Mouse (Mus musculus) frontal cortex, postnatal 36 days (tissue): ENCODE results near the gene Tsacc.
A peak's percentile ranks its signal among the peaks of the same experiment; 100 is the strongest.
"Not testable (repeated sequence)": the region's sequence is repeated elsewhere in the genome, so short reads cannot be mapped to it uniquely, and the experiment has no call there.

ENCODE experiments used
- DNase-seq, 2 experiments: peaks; one replicate each; pipeline ENCODE4 v3.0.0; 2022; ENCODE audit warnings: low spot score in 2 of 2

The Tsacc gene

DNA sequence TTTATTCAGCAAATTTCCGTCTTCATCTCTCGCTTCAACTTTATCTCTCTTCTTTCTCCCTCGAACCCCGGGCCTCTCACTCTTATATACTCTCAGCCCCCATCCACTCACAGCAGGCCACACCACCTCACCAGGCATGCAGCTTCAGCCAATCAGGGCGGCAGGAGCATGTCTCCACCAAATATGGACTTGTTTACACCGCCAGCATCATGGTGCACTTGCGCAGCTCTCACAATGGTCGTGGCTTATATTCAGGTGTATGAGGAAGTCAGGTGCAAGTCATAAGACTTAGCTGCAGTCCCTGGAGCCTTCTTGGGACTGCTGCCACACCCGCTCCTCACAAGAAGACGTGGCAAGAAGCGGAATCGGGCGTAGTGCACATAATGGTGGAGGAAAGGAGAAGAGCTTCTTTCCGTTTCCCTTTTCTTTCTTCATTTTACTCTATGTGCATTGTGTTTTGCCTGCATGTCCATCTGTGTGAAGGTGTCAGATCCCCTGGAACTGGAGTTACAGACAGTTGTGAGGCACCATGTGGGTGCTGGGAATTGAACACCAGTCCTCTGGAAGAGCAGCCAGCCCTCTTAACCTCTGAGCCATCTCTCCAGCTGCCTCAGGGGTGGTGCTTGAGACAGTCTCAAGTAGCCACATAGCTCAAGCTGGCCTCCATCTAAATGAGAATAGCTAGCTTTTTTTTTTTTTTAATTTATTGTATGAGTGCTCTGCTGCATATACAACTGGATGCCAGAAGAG lies 11.8 kb downstream of the Tsacc start:
- not testable (repeated sequence) for DNase-seq

DNA sequence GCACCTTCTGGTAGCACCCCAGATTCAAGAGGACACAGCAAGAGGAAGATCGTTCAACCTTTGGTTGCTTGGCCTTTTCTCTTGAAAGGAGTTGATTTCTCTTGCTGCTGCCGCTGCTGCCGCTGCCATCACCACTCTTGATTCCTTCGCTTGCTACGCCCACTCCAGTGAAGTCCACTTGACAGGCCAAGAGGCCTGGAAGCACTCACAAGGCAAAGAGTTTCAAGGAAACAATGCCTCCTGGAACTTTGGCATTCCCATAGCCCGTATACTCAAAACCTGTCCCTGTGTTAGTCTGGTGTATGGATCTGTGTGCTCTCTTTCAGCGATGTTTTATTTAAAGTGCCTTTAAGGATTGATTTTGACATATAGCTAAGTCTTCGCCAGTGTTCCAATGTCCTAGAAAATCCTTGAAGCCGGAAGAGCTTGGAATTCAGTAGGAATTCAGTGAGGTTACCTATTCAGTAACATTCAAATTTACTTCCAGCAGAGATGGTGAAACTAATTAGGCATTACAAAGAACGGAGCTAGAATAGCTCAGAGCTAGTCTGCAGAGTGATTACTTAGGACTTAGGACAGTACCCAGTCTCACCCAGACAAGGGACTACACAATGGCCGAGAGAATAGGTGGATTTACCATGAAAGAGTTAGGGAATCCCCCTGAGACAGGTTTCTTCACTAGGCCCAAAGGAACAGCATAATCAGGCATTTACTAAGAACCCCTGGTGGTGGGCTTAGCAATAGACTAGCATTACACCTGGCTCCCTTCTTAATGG lies 15.5 kb downstream of the Tsacc start:
- DNase-seq: not testable (repeated sequence)

DNA sequence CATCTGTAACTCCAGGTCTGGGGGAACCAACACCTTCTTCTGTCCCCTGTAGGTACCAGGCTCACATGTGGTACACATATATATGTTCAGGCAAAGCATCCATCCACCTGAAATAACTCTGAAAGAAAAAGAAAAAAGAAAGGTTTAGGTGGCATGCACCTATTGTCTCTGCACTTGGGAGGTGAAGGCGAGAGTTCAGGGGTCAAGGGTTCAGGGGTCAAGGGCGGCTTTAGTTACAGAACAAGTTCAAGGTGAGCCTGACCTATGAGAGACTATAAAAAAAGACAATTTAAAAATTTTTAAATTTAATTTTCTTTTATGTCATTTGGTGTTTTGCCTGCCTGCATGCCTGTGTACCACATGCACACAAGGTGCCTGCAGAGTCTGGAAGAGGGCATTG lies 16.8 kb downstream of the Tsacc start:
- DNase-seq: no peak

DNA sequence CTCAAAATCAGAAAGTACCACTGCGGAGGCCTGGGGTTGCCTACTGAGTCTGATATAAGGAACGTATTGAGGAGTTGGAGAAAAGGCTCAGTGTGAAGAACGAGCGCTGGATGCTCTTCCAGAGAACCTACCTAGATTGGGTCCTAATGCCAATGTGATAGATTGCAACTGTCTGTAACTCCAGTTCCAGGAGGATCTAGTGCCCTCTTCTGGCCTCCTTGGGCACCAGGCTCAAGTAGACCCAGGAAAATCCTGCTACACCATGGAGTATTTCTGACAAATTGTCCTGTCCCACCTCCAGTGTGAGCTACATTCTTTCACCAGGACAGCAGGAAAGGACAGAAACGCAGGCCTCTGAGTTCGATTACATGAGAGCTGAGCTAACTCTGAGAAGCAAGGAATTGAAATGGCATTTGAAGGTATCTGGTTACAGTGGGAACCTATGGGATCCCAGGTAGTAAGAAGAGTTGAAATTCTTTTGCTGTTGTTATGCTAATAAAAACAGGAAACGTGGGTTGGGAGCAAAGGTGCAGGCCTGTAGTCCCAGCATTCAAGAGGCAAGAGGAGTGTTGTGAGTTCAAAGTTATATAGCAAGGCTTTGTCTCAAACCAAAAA lies 20.2 kb downstream of the Tsacc start:
- DNase-seq: peak in 1 of 2 experiments; percentile 57

DNA sequence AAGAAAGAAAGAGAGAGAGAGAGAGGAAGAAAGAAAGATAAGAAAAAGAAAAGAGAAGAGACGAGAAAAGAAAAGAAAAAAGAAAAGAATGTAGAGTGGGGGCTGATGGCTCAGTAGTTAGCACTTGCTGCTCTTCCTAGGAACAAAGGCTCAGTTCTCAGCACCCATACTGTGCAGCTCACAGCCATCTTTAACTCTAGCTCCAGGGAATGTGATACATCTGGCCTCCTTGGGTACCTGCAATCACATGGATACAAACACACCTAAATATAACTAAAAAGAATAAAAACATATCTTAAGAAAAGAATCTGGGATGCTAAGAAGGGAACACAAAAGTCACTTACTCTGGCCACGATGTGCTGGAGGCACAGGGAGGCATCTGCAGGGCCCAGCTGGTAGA lies 20.7 kb downstream of the Tsacc start:
- DNase-seq: no peak

DNA sequence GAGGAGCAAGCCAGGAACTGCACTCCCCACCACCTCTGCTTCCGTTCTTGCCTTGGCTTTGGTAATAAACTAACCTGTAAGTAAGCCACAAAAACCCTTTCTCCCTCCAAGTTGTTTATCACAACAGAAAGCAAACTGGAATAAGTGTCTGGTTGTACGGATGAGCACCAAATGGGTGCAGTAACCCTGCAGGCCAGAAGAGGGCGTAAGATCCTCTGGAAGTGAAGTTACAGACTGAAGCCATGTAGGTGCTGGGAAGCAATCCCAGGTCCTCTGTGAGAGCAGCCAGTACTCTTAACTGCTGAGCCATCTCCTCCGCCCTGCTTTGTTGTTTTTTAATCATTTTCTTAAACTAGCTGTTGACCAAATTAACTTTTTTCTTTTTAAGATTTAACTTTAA lies 22.8 kb downstream of the Tsacc start:
- no peak for DNase-seq

DNA sequence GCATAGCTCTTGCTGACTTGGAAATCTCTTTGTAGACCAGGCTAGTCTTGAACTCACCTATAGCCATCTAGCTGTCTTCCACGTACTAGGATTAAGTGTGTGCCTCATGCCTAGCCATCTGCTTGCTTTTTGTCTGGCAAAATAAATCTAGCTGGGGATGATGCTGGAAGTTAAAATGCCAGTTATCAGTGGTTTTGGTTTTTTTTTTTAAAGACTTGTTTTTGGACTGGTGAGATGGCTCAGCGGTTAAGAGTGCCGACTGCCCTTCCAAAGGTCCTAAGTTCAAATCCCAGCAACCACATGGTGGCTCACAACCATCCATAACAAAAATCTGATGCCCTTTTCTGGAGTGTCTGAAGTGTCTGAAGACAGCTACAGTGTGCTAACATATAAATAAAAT lies 24.9 kb downstream of the Tsacc start:
- DNase-seq: no peak

DNA sequence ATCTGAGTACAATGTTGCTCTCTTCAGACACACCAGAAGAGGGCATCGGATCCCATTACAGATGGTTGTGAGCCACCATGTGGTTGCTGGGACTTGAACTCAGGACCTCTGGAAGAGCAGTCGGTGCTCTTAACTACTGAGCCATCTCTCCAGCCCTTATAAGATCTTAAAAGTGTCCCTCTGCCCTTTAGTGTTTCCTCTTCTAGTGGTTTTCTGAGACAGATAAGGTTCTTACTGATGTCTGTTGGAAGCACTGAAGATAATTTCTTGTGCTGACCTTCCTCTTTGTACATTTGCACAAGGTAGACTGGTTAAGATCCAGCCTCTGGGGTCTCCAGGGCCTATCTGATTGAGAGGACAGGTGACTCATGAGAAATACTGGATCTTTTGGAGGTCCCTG lies 25.5 kb downstream of the Tsacc start:
- not testable (repeated sequence) for DNase-seq

DNA sequence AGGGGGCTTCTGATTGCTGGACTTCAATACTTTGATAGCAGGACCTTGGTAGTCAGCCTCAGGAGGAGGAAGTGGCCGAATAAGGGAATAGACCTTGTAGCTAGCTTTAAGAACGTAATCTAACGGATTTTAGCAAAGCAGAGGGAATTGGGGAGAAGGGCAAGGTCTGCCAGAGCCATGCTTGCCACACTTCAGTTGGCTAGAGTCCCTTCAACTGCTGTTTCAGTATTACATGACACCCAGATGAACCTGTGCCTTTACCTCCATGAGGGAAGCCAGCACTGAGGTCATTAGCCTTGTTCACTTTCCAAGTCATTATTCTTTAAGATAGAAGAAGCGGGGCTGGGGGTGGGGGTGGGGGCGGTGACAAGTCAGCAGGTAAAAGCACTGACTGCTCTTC lies 27.8 kb downstream of the Tsacc start:
- no peak for DNase-seq

DNA sequence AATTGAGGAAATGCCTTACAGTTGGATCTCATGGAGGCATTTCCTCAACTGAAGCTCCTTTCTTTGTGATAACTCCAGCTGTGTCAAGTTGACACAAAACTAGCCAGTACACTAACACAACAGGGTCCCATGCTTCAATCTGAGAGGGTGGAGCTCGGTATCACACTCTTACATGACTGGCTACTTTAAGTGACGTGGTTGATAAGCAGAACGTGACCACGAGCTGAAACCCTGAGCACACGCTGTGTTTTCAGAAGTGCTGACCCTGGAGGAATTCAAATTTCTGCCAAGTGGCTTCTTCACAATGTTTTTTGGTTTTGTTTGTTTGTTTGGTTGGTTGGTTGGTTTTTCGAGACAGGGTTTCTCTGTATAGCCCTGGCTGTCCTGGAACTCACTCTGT lies 28.8 kb downstream of the Tsacc start:
- DNase-seq: not testable (repeated sequence)

DNA sequence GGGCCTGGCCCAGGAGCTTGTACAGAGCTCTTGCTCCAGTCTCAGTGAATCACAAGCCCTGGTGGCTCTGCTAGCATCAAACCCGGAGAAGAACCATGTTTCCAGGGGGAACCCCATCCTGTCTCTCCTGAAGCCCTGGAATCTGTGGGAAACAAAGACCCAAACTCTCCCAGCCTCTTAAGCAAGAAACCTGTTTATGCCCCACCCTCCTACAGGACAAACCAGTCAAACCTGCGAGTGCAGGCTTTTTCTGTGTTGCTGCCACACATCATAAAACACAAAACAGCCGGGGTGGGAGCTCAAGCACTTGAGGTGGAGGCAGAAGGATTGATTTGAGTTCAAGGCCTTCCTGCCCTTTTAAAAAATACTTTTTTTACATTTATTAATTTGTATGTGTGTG lies 34.5 kb downstream of the Tsacc start:
- DNase-seq: no peak

DNA sequence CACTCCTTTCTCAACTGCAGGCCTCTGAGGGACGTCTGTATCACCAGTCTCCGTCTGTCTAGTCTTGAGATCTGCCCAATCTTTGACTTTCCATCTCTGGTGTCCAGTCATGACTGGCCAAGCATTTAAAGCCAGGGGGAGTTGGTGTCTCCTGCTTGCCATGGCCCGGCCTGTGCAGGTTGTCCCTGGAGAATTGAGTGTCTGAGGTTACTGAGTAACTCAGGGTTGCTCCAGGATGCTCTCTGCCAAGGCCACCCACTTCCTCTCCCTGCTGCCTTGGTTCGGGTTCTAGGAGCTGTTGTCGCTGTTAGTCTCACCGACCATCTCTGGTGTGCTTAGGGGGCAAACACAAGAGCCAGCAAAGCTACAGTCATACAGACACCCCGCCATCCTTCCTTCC lies 40.4 kb downstream of the Tsacc start:
- no peak for DNase-seq

DNA sequence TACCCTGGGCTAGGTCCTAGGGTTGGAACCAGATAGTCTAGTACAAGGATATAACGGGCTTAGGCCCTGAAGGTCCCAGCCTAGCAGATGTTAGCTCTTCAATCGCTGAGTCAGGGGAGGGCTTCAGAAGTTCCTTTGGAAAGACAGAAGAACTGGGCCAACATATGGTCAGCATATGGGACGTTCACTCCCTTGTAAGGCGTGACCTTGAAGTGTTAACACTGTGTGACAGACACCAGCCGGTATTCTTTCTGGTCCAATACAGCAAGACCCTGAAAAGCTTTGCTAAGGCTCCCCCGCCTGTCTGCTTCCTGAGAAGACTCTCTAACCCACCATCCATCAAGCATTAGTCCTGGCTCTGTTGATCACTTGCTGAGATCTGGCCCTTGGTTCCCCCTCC lies 40.8 kb downstream of the Tsacc start:
- DNase-seq: no peak

DNA sequence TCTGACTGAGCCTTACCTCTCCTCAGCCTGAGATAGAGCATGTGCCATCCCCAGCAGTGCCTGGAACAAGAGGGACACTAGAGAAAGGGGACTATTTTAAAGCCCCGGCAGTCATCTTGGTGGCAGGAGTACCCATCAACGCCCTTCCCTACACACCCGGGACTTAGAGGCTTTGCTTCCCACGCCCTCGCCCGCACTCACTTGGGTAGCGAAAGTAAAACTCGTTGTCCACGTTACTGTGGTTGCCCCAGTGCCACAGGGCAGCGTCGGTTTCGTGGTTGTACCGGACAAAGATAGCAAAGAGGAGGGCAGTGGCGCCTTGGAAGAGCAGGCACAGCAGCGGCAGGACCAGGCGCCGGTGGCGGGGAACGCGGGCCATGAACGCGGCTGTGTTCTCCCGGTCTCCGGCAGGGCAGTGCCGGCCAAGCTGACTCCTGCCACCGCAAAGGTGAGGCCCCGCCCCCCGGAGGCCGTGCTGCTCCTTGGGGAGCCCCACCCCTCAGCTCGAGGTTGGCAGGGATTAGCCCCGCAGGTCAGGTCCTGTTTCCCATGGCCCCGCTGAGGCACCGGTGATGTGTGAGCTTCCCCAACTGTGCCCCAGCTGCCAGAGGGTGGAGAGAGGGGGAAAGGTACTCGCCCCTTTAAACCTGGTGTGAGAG lies 42.4 kb downstream of the Tsacc start, which contains the start of gene Rhbg:
Rhbg (minus strand) TSS at position 442 of the 659 bp plus-strand sequence.
- no peak for DNase-seq

DNA sequence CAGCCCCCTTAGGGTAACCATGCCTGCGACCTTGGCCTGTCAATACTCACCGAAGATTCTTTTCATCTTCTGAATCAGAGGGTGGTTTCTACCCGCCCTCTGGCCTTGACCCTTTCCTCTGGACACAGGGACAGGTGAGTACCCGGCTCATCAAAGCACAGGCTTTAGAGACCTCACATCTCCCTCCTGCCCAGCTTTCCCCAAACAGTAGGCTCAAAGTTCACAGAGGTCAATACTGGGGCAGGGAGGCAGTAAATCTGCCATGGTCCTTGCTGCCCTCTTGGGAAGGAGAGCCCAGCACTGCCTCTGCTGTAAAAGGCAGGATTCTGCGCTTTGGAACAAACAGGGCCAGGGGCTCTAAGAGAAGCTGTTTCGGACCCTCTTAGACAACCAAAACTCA lies 44.1 kb downstream of the Tsacc start:
- DNase-seq: no peak

DNA sequence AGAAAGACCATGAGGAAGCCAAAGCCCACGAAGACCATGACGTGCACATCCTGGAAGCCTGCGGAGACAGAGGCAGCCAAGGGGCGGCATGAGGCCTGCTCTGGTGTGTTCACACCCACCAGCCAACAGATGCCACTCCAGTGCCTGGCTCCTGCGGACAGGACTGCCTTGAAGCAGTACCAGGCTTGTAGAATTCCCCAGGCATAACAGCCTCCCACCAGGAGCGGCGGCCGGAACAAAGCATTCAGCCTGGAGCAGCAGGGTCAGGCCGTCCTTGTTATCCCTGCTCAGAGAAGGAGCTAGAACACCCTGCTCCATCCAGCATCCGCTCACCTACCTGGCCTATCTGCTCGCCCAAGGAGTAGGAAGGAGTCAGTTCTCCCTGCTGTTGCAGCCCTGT lies 48.4 kb downstream of the Tsacc start:
- no peak for DNase-seq

DNA sequence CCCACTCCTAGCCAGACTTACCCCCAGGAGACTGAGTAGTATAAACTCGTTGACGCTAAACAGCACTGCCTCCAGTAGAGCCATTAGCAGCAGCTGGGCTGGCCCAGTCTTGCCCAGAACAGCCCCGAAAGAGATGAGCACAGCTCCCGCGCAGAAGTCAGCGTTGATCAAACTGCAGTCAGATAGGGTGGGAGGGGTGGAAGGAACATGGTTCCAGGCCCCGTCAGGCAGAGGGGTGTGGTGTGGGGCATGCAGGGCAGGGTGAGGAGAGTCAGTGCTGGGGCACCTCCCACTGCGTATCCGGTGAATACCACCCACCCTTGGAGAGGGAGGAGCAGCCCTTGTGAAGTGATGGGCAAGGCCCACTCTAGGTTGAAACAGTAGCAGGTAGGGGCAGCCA lies 49.1 kb downstream of the Tsacc start:
- no peak for DNase-seq

DNA sequence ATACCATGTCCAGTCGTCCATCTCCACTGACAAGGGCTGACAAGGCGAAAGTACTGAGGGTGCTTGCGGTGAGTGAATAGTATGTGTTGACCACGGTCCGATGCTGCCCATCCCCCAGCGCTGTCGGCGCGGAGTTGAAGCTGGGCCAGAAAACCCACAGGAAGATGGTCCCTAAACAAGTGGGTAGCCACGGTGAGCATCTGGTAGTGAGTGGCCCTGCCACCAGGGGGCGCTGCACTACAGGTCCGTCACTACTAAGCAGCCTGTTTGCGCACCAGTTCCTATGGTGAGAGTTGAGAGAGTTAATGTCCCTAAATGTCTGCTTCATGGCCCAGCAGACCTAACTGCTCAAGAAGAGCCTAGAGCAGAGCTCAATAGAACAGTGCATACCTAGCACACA lies 51.0 kb downstream of the Tsacc start:
- DNase-seq: peak in 1 of 2 experiments; percentile 81

DNA sequence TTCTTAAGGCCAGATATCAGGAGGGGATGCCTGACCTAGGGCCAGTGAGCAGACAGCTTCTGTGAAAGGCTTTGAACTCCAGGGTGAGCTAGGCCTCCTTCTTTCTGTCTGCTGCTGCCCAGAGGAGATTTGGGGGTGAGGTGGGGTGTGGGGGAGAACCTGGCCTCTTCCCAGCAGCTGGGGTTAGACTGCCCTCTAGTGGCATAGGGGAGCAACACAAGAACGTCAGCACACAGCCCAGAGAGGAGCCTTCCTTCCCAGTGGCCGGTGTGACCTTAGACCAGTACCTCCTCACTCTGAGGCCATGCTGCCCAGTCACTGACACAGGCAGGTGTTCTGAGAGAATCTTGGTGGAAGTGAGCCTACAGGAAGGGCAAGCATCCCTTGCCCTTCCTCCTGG lies 52.7 kb downstream of the Tsacc start:
- DNase-seq: peak in 1 of 2 experiments; percentile 49

DNA sequence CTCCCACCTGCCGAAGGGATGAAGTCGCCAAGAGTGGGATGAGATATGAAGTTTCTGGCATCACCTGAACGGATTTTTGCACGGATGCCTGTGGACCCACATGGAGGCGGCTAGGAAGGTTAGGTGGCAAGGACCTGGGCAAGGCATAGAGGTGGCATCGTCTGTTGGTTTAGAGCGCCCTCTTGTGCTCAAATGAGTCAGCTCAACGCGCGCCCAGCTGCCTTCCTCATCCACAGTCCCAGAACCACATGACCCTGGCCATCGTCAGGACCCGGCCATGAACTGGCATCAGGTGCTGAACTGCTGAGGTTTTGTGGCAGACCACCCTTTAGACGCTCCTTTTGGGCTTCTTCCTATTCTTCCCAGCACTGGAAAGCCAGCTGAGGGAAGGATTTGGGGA lies 54.3 kb downstream of the Tsacc start:
- DNase-seq: peak; percentile 86 to 90

DNA sequence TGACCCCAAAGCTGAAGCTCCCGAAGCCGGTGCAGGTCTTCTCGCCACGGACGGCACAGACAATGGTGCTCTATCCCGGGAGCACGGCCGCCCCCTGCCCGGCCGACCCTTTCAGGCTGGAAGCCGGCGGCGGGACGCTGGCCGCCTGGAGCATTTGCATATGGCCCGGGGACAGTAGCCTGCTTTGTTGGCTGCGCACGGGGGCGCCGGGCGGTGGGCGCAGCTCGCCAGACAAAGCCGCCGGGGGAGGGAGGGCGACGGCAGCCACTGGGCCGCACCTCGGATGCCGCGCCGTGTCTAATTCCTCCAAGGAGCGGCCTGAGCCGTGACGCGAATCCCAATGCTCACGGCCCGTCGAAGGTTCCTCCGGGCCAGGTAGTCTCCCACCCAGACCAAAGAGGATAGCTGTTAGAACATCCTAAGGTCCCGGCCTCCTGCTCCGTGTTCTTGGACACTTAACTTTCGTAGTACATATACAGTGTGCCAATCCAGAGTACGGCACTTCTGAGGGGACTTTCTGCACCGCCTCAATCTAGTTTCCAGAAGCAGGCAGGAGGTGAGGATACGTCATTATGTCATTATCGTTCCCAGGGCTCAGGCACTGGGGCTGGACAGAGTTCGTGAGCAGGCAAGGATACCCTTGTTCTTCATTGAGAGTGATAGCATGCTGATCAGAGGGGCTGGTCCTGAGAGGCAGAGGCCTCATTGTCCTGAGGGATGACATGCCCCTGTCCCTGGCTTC lies 55.6 kb downstream of the Tsacc start:
- no peak for DNase-seq

DNA sequence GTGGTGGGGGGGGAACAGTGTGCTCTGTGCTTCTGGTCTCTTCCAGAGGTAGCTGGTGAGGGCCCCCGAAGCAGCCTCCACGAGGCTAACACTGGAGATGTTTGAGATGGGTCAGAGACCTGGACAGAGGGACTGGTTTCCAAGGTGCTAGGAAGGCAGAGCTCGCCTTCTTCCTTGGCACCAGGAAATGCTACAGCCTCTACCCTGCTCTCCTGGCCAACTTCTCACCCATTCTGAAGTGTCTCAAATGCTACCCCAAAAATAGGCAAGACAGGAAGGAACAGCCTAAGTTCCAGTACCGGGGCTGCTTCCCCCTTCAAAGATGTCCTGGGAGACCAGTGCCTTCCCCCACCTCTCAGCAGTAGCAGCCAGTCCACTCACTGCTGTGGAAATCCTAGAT lies 57.4 kb downstream of the Tsacc start:
- no peak for DNase-seq
